Mouse (Mus musculus): ENCODE measurements around the gene Chfr. TPM values are rescaled to one million over a fixed set of nuclear protein-coding genes. Genes with fewer than 3 reads are reported as not detected.

The Chfr gene
- polyA plus RNA-seq, 1 experiment from 2014 or later = 30.1 TPM

- no peak overlapping the region for H3K9ac ChIP-seq
- H3K4me2 ChIP-seq (replicated peaks) = no peak overlapping the region
- H3K27ac ChIP-seq = no peak overlapping the region
- H3K4me3 ChIP-seq = no peak overlapping the region
- H3K27me3 ChIP-seq = no peaks in the 10 kb centered on the region
- peaks cover 13% of the 10 kb centered on the region for H3K9me3 ChIP-seq
- H3K4me1 ChIP-seq = peaks cover 4% of the 10 kb centered on the region; the same call in 1 of the 2 replicates
- no peak for ATAC-seq (ENCODE audit: low FRiP score, low read depth)
- WGBS = 91% methylated on average over 3 of the region's 3 CpGs
- peaks cover 25% of the 10 kb centered on the region for H3K36me3 ChIP-seq
These were observed 2.2 kb downstream of the Chfr start for GRCm38 (mm10) chr5:110137816-110138215.

DNA sequence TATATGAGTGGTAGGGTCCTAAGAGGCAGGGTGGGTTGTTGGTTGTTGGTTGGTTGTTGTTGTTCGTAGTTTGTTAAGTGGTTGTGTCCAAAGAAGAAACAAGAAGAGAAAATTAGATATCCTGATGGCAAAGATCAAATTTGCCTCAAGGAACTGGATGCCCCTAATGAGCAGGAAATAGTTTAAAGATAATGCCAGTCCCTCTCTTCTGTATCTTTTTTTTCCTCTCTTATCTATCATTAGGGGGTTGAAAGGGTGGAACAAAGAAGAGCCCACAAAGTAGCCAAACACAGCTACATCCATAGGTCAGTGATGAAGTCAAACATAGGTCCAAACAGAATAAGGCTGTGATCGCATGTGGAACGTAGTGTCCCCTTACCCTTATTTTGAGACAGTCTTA lies 3.7 kb downstream of the Chfr start:
- Histone ChIP-seq H3K4me1 (peaks cover 4% of the 10 kb centered on the region; the same call in 1 of the 2 replicates), H3K4me2 (replicated peaks) (no peak overlapping the region), H3K9ac (no peak overlapping the region), H3K9me3 (peaks cover 2% of the 10 kb centered on the region; the same call in 1 of the 2 replicates), H3K36me3 (peaks cover 36% of the 10 kb centered on the region), H3K27me3 (no peaks in the 10 kb centered on the region), H3K4me3 (no peak overlapping the region), H3K27ac (no peak overlapping the region)
- 97% methylated on average over 3 of the region's 3 CpGs for WGBS
- no peak for ATAC-seq (ENCODE audit: low FRiP score, low read depth)

- Histone ChIP-seq H3K9ac (no peak overlapping the region), H3K36me3 (peaks cover 47% of the 10 kb centered on the region), H3K27me3 (no peaks in the 10 kb centered on the region), H3K4me2 (replicated peaks) (no peak overlapping the region), H3K4me1 (peaks cover 4% of the 10 kb centered on the region; the same call in 1 of the 2 replicates), H3K9me3 (no peaks in the 10 kb centered on the region), H3K4me3 (no peak overlapping the region), H3K27ac (no peak overlapping the region)
- WGBS = 89% methylated on average over 7 of the region's 7 CpGs
- ATAC-seq (ENCODE audit: low FRiP score, low read depth) = no peak
These were observed 4.8 kb downstream of the Chfr start for GRCm38 (mm10) chr5:110140424-110140823.

DNA sequence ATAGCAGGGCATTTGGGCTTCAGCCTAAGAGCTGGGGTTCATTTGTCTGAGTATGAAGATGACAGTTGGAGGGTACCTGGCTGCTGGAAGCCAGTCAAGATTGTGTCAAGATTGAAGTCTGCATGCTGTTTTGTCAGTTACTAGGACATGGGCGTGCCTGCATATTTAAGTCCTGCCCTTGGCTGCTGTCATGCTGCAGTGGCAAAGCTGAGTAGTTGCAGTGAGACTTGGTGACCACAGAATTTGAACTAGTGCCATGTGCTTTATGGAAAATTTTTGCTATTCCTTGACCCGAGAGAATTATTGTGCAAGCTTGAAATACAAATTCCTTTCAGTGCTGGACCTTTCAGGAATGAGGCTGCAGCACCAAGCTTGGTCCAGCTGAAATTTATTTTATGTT lies 6.7 kb downstream of the Chfr start:
- Histone ChIP-seq H3K27me3 (no peaks in the 10 kb centered on the region), H3K4me2 (replicated peaks) (no peak overlapping the region), H3K36me3 (peaks cover 63% of the 10 kb centered on the region), H3K4me1 (no peaks in the 10 kb centered on the region), H3K27ac (no peak overlapping the region), H3K9me3 (no peaks in the 10 kb centered on the region), H3K4me3 (no peak overlapping the region), H3K9ac (no peak overlapping the region)
- ATAC-seq (ENCODE audit: low FRiP score, low read depth) = no peak
- WGBS = 89% methylated on average over 2 of the region's 2 CpGs

- 89% methylated on average over 5 of the region's 5 CpGs for whole genome bisulfite sequencing
- ATAC-seq (ENCODE audit: low FRiP score, low read depth) = no peak
- no peaks in the 10 kb centered on the region for H3K27me3 ChIP-seq
- no peak overlapping the region for H3K4me2 ChIP-seq (replicated peaks)
- no peaks in the 10 kb centered on the region for H3K9me3 ChIP-seq
- no peak overlapping the region for H3K27ac ChIP-seq
- no peaks in the 10 kb centered on the region for H3K4me1 ChIP-seq
- peaks cover 70% of the 10 kb centered on the region for H3K36me3 ChIP-seq
- no peak overlapping the region for H3K9ac ChIP-seq
- no peak overlapping the region for H3K4me3 ChIP-seq
These were observed 7.4 kb downstream of the Chfr start for GRCm38 (mm10) chr5:110143007-110143406.

DNA sequence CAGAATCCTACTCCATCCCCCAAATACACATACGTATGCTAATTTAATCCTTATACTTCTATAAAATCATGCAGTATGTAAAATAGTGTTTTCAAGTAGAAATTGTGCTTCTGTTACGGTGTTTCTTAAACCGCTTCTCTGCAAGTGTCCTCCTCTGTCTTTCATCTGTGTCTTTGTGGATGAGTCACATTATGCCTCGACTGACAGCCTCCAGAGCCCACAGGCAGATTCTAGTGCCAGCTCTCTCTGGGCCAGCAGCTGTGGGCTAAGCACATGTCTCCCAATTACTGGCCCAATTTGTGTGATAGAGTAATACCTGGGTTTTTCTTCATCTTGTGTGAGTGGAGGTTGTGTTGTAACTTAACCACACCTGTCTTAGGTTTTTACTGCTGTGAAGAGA lies 33.7 kb downstream of the Chfr start:
- WGBS = 94% methylated on average over 4 of the region's 4 CpGs
- Histone ChIP-seq H3K4me3 (no peak overlapping the region), H3K36me3 (peaks cover 71% of the 10 kb centered on the region), H3K27ac (no peak overlapping the region), H3K4me2 (replicated peaks) (no peak overlapping the region), H3K4me1 (no peaks in the 10 kb centered on the region), H3K9me3 (no peaks in the 10 kb centered on the region), H3K9ac (no peak overlapping the region), H3K27me3 (no peaks in the 10 kb centered on the region)
- no peak for ATAC-seq (ENCODE audit: low FRiP score, low read depth)

DNA sequence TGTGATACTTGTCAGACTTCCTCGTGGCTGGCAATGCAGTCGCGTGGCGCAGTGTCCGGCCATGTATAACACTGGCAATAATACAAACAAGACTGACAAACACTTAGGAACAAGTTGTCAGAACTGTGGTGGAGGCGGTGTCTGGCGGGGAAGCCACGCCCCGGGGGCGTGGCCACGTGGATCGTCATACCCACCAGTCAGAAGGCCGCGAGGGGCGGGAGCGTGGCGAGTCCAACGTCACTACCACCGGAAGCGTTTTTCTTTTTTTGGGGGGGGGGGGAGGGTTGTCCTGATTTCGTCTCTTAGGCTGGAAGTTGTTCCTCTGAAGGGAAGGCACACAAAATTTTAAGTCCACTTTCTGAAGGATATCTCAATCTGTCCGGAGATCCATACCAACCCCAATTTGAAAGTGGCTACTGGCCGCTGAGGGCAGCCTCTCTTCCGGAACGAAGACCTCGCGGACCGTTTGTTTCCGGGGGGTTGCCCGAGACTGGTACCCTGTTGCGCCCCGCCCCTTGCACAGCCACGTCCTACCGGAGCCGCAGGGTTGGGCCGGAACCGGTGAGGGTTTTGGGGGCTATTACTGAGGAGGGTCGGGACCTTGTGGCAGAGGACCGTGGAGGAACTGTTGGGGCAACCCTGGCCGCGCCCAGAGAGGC lies 40.8 kb downstream of the Chfr start, which contains the start of gene Golga3:
Gene Golga3 (plus strand): TSS at position 340 of the 659 bp plus-strand sequence.
- H3K9me3 ChIP-seq = no peaks in the 10 kb centered on the region
- ATAC-seq (ENCODE audit: low FRiP score, low read depth) = peak; percentile 98
- peaks cover 11% of the 10 kb centered on the region for H3K36me3 ChIP-seq
- H3K27me3 ChIP-seq = no peaks in the 10 kb centered on the region
- WGBS = 0% methylated on average over 41 of the region's 41 CpGs
- H3K4me2 ChIP-seq (replicated peaks) = peak within 1 kb of the TSS; percentile 77
- peak within 1 kb of the TSS; percentile 94 for H3K4me3 ChIP-seq
- peaks cover 14% of the 10 kb centered on the region for H3K4me1 ChIP-seq
- H3K9ac ChIP-seq = peak within 1 kb of the TSS; percentile 94
- peak within 1 kb of the TSS; percentile 48; the same call in 1 of the 2 replicates for H3K27ac ChIP-seq

- no peaks in the 10 kb centered on the region for H3K9me3 ChIP-seq
- peaks cover 14% of the 10 kb centered on the region for H3K4me1 ChIP-seq
- H3K9ac ChIP-seq = peak overlapping the region; percentile 94
- peak overlapping the region; percentile 77 for H3K4me2 ChIP-seq (replicated peaks)
- ATAC-seq (ENCODE audit: low FRiP score, low read depth) = no peak; the same call in 1 of the 2 replicates
- H3K36me3 ChIP-seq = peaks cover 13% of the 10 kb centered on the region
- no peaks in the 10 kb centered on the region for H3K27me3 ChIP-seq
- H3K27ac ChIP-seq = peak overlapping the region; percentile 48; the same call in 1 of the 2 replicates
- peak overlapping the region; percentile 94 for H3K4me3 ChIP-seq
- 1% methylated on average over 19 of the region's 19 CpGs for WGBS
These were observed 41.4 kb downstream of the Chfr start for GRCm38 (mm10) chr5:110177021-110177420.

DNA sequence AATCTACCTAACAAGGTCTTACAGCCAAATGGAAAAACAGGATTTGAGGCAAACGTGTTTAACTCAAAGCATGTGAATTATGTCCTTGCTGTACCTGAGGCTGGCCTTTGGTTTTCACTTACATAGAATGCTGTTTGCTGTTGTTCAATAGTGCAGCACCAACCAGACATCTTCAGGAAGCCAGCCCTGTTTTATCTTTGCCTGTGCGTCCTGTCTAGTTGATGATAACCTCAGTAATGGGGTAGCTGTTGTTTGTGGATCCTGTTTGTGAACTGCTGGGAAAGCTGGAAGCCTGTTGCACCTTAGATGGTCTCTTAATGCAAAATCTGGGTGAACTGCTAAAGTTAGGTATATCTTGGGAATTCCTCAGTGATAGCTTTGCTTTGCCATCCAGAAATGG lies 43.0 kb downstream of the Chfr start:
- peaks cover 14% of the 10 kb centered on the region for H3K4me1 ChIP-seq
- 90% methylated on average over 2 of the region's 2 CpGs for WGBS
- no peaks in the 10 kb centered on the region for H3K9me3 ChIP-seq
- no peak overlapping the region for H3K9ac ChIP-seq
- H3K27me3 ChIP-seq = no peaks in the 10 kb centered on the region
- peaks cover 18% of the 10 kb centered on the region for H3K36me3 ChIP-seq
- no peak overlapping the region for H3K4me2 ChIP-seq (replicated peaks)
- H3K27ac ChIP-seq = no peak overlapping the region
- no peak for ATAC-seq (ENCODE audit: low FRiP score, low read depth)
- H3K4me3 ChIP-seq = no peak overlapping the region

GRCm38 (mm10) chr5:110181716-110182115 lies 46.1 kb downstream of the Chfr start:
- Histone ChIP-seq H3K27me3 (no peaks in the 10 kb centered on the region), H3K4me3 (no peak overlapping the region), H3K9me3 (no peaks in the 10 kb centered on the region), H3K9ac (no peak overlapping the region), H3K4me2 (replicated peaks) (no peak overlapping the region), H3K36me3 (peaks cover 46% of the 10 kb centered on the region), H3K4me1 (peaks cover 14% of the 10 kb centered on the region), H3K27ac (no peak overlapping the region)
- 90% methylated on average over 5 of the region's 5 CpGs for WGBS
- no peak for ATAC-seq (ENCODE audit: low FRiP score, low read depth)

DNA sequence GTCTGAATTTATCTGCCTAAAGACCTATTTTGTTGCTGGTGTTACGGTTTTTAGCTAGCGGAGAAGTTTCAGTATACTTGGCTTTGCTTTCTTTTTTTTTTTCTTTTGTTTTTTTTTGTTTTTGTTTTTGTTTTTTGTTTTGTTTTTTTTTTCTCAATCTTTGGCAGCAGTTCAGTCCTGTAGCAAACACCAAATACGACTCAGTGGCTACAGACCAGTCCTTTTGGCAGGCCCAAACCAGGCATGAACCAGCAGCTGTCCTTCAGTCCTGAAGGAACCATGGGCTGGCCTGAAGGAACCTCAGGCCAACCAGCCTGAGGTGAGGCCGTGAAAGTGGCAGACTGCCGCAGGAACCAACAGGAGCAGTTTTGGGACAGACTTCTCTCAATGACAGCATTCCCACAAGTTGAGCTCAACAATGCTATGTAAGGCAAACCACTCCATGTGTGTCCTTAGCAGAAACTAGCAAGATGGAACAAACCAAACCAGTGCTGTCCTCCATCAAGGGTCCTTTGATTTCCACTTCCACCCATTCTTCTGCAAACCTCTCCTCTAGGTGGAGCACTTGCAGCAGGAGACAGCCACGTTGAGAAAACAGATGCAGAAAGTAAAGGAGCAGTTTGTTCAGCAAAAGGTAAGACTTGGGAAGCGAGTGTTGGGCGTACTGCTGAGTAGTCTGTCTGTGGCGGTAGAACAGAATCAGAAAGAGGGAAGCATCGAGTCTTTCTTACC lies 67.7 kb downstream of the Chfr start:
- Histone ChIP-seq H3K4me2 (replicated peaks) (no peak overlapping the region), H3K36me3 (peaks cover 85% of the 10 kb centered on the region), H3K27me3 (no peaks in the 10 kb centered on the region), H3K4me1 (no peaks in the 10 kb centered on the region), H3K9ac (no peak overlapping the region), H3K9me3 (no peaks in the 10 kb centered on the region), H3K4me3 (no peak overlapping the region), H3K27ac (no peak overlapping the region)
- no peak for ATAC-seq (ENCODE audit: low FRiP score, low read depth)
- 89% methylated on average over 10 of the region's 10 CpGs for WGBS

GRCm38 (mm10) chr5:110204777-110205176 lies 69.1 kb downstream of the Chfr start:
- 80% methylated on average over 6 of the region's 6 CpGs for WGBS
- no peak for ATAC-seq (ENCODE audit: low FRiP score, low read depth)
- peaks cover 95% of the 10 kb centered on the region for H3K36me3 ChIP-seq
- no peaks in the 10 kb centered on the region for H3K9me3 ChIP-seq
- H3K27ac ChIP-seq = no peak overlapping the region
- no peak overlapping the region for H3K9ac ChIP-seq
- no peak overlapping the region for H3K4me2 ChIP-seq (replicated peaks)
- H3K4me1 ChIP-seq = no peaks in the 10 kb centered on the region
- H3K4me3 ChIP-seq = no peak overlapping the region
- H3K27me3 ChIP-seq = no peaks in the 10 kb centered on the region

Measured in limb, embryonic 13.5 days (tissue).